Mouse (Mus musculus): ENCODE measurements around the gene Amotl1. TPM values are rescaled to one million over a fixed set of nuclear protein-coding genes. Genes with fewer than 3 reads are reported as not detected.

Gene Amotl1
- 0.06 to 0.56 TPM (median 0.06 TPM) in 3 of 4 replicates, not detected in the other for total RNA-seq (2023)

GRCm38 (mm10) chr9:14644956-14645355, at the start of gene Amotl1:
TSS of gene Amotl1 (minus strand) at chr9:14645056.

GRCm38 (mm10) chr9:14500023-14500915, 144.6 kb downstream of the Amotl1 start, which contains the start of the genes Kdm4d and Cwc15:
TSS of gene Kdm4d (minus strand) at chr9:14500482.
TSS of gene Cwc15 (plus strand) at chr9:14500617.

Other genes with a start within 250 kb of the Amotl1 start
- gene Kdm4d, start 144.6 kb downstream of the Amotl1 start, total RNA-seq (2023): 0.78 to 2.0 TPM (median 1.3 TPM) in 4 replicates
- gene Cwc15, start 144.4 kb downstream of the Amotl1 start, total RNA-seq (2023): 102 to 114 TPM (median 107 TPM) in 4 replicates
- not detected in 4 replicates for gene Piwil4, start 95.7 kb upstream of the Amotl1 start, total RNA-seq (2023)
- 0.22 to 0.33 TPM (median 0.32 TPM) in 4 replicates for gene Fut4, start 107.3 kb upstream of the Amotl1 start, total RNA-seq (2023)
- gene 1700012B09Rik, start 126.0 kb upstream of the Amotl1 start, total RNA-seq (2023): not detected in 4 replicates
- gene Mre11a, start 139.6 kb upstream of the Amotl1 start, total RNA-seq (2023): 45.7 to 54.7 TPM (median 46.7 TPM) in 4 replicates
- 24.6 to 31.3 TPM (median 29.3 TPM) in 4 replicates for gene Ankrd49, start 139.8 kb upstream of the Amotl1 start, total RNA-seq (2023)
- gene Gpr83, start 215.2 kb upstream of the Amotl1 start, total RNA-seq (2023): not detected in 4 replicates

Measured in B cell, adult 62 days (primary cell).